Comparison of ENCODE assay signal across 8 mouse cellular contexts in the genomic region with DNA sequence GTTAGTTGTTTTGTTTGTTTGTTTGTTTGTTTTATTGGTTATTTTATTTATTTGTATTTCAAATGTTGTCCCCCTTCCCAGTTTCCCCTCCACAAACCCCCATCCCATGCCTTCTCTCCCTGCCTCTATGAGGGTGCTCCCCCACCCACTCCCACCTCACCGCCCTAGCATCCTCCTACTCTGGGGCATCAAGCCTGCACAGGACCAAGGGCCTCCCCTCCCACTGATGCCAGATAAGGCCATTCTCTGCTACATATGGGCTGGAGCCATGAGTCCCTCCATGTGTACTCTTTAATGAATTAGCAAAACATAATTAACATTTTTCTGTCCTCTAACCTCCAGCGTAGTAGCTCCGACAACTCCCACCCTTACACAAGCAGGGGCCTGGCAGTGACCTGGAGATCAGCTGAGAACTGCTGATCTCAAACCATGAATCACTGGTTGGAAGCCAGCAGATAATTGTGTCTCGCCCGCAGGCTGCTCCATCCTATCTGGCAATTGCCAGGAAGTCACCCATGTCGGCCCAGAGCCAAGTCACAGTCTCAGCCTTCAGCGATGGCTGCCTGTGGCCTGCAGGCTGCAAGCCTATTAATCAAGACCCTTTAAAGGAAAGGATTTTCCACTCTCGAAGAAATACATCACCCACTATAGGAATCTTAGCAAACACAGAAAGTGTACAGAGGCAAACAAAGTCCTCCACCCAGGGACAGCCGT.
DNase-seq lines count a peak whose midpoint lies in the region; ATAC-seq and TF ChIP-seq lines count a peak whose summit lies in the region.

No protein-coding gene starts in this region.

- no peak overlapping the region for H3K9ac ChIP-seq in lung, embryonic 15.5 days
- no peak overlapping the region for H3K9ac ChIP-seq in lung, postnatal 0 days (replicated peaks; ENCODE audit: low read depth)

- TF ChIP-seq POLR2A in myocyte (IDR thresholded peaks at IDR 0.05; ENCODE audit: insufficient read length, low read depth) = no peak

- no peaks in the 10 kb centered on the region for H3K27me3 ChIP-seq in lung, embryonic 15.5 days
- no peaks in the 10 kb centered on the region for H3K27me3 ChIP-seq in lung, postnatal 0 days (replicated peaks; ENCODE audit: insufficient read depth, low read length)
- H3K27me3 ChIP-seq in myocyte (ENCODE audit: control insufficient read depth, insufficient read depth, insufficient read length) = no peaks in the 10 kb centered on the region

- WGBS in lung, embryonic 15.5 days = 34% methylated on average over 9 of the region's 9 CpGs
- WGBS in lung, postnatal 0 days = 42% methylated on average over 9 of the region's 9 CpGs

- no peak for DNase-seq in lung, postnatal 0 days (ENCODE audit: low spot score)
- peak; percentile 79 for DNase-seq in brain, adult 2 months (ENCODE audit: low read depth, low spot score)
- DNase-seq in heart, adult 9 months (ENCODE audit: low spot score in 2 of 2) = peak; percentile 45 to 63
- DNase-seq in frontal cortex, postnatal 36 days (ENCODE audit: low spot score in 2 of 2) = no peak
- DNase-seq in retina, embryonic 14.5 days (ENCODE audit: low spot score) = no peak
- DNase-seq in layer of hippocampus, adult 18-20 months (ENCODE audit: low spot score in 2 of 2) = no peak

- TF ChIP-seq CTCF in lung, postnatal 0 days (IDR thresholded peaks at IDR 0.05) = no peak

- no peaks in the 10 kb centered on the region for H3K79me2 ChIP-seq in myocyte (ENCODE audit: control insufficient read depth, insufficient read depth)

- H3K4me2 ChIP-seq in lung, embryonic 15.5 days = no peak overlapping the region
- H3K4me2 ChIP-seq in lung, postnatal 0 days (replicated peaks; ENCODE audit: low read depth, low read length) = no peak overlapping the region
- peak overlapping the region; percentile 85 for H3K4me2 ChIP-seq in myocyte (ENCODE audit: low read depth)

- TF ChIP-seq EP300 in lung, postnatal 0 days (IDR thresholded peaks at IDR 0.05) = no peak

- no peaks in the 10 kb centered on the region for H3K9me3 ChIP-seq in lung, embryonic 15.5 days
- H3K9me3 ChIP-seq in lung, postnatal 0 days (ENCODE audit: low read length) = no peaks in the 10 kb centered on the region

- no peak overlapping the region for H3ac ChIP-seq in myocyte (ENCODE audit: control insufficient read depth, insufficient read length)

- peaks cover 4% of the 10 kb centered on the region; the same call in 1 of the 2 replicates for H3K4me1 ChIP-seq in lung, embryonic 15.5 days
- no peaks in the 10 kb centered on the region for H3K4me1 ChIP-seq in lung, postnatal 0 days (ENCODE audit: insufficient read depth, low read depth, low read length)

- H3K4me3 ChIP-seq in lung, embryonic 15.5 days = no peak overlapping the region
- H3K4me3 ChIP-seq in lung, postnatal 0 days (ENCODE audit: low read depth, low read length) = no peak overlapping the region
- no peak overlapping the region for H3K4me3 ChIP-seq in myocyte

- ATAC-seq in lung, embryonic 15.5 days (ENCODE audit: borderline replicate concordance, extremely low read depth, low FRiP score, low TSS enrichment) = peak; percentile 31; the same call in 1 of the 2 replicates
- ATAC-seq in lung, postnatal 0 days = no peak

- no peaks in the 10 kb centered on the region for H3K36me3 ChIP-seq in lung, embryonic 15.5 days
- no peaks in the 10 kb centered on the region for H3K36me3 ChIP-seq in lung, postnatal 0 days (ENCODE audit: insufficient read depth, low read length)
- no peaks in the 10 kb centered on the region for H3K36me3 ChIP-seq in myocyte (ENCODE audit: control insufficient read depth, insufficient read depth)

- no peak overlapping the region for H3K27ac ChIP-seq in lung, embryonic 15.5 days
- H3K27ac ChIP-seq in lung, postnatal 0 days (ENCODE audit: low read length) = no peak overlapping the region

TF ChIP-seq in myocyte, 11 proteins besides CTCF, POLR2A, EP300 and RAD21:
- TF ChIP-seq MYOD1 (IDR thresholded peaks at IDR 0.05; ENCODE audit: control insufficient read depth in 1 of 3, insufficient read length in 2 of 3, low read depth in 2 of 3) (peak in 1 of 3 experiments; percentile 13), REST (IDR thresholded peaks at IDR 0.05; ENCODE audit: insufficient read depth, insufficient read length) (no peak)
TF ChIP-seq in myocyte: peak in this region for 1.

Comparison
In these comparisons a context has a peak if more than half of its experiments do, and no peak if none do; other contexts are left out.
1. DNase-seq: peak in brain, adult 2 months (single experiment) and heart, adult 9 months (2 of 2); none in lung, postnatal 0 days (single experiment), frontal cortex, postnatal 36 days (0 of 2), retina, embryonic 14.5 days (single experiment) and layer of hippocampus, adult 18-20 months (0 of 2).